Mouse (Mus musculus) liver, embryonic 11.5 days (tissue): ENCODE results near the gene Nfix. TPM values are rescaled to one million over a fixed set of nuclear protein-coding genes. Genes with fewer than 3 reads are reported as not detected.

Source experiments
- ATAC-seq: fragments of 200-750 bp; cut with Nextera tagmentation; replicated peaks from 2 replicates; pipeline ENCODE4 v1.8.0; 2017; ENCODE audit warnings: moderate number of reproducible peaks, mild to moderate bottlenecking, moderate TSS enrichment, moderate library complexity; ENCODE audit not compliant: low FRiP score
- DNase-seq: peaks from one replicate; pipeline ENCODE4 v3.0.0-alpha.2; 2017; ENCODE audit warnings: low spot score
- H3K27ac ChIP-seq: fragments of 300-500 bp; sonication (generic); 2 replicates; pipeline ENCODE4 v1.5.1; 2014; ENCODE audit warnings: mild to moderate bottlenecking, low read depth, low read length, control low read depth
- H3K27me3 ChIP-seq: fragments of 300-500 bp; sonication (generic); replicated peaks from 2 replicates; pipeline ENCODE4 v1.6.1; 2014; ENCODE audit warnings: low read length, mixed read lengths; ENCODE audit not compliant: control insufficient read depth, insufficient read depth
- H3K36me3 ChIP-seq: fragments of 300-500 bp; sonication (generic); 2 replicates; pipeline ENCODE4 v1.6.1; 2014; ENCODE audit warnings: mild to moderate bottlenecking, low read length, moderate library complexity, mixed read lengths; ENCODE audit not compliant: control insufficient read depth, insufficient read depth
- H3K4me1 ChIP-seq: fragments of 300-500 bp; sonication (generic); replicated peaks from 2 replicates; pipeline ENCODE4 v1.6.1; 2014; ENCODE audit warnings: low read length, mixed read lengths; ENCODE audit not compliant: control insufficient read depth, insufficient read depth
- H3K4me2 ChIP-seq: fragments of 300-500 bp; sonication (generic); 2 replicates; pipeline ENCODE4 v1.6.1; 2014; ENCODE audit warnings: mild to moderate bottlenecking, control low read depth, moderate library complexity
- H3K4me3 ChIP-seq: fragments of 300-500 bp; sonication (generic); 2 replicates; pipeline ENCODE4 v1.5.1; 2014; ENCODE audit warnings: low read depth, low read length, control low read depth
- H3K9ac ChIP-seq: fragments of 300-500 bp; sonication (generic); 2 replicates; pipeline ENCODE4 v1.6.1; 2014; ENCODE audit warnings: low read depth, low read length, control low read depth
- H3K9me3 ChIP-seq: fragments of 300-500 bp; sonication (generic); 2 replicates; pipeline ENCODE4 v1.6.1; 2016; ENCODE audit warnings: low read length, inconsistent platforms, mixed read lengths; ENCODE audit not compliant: control insufficient read depth
- WGBS: fragments of 180-500 bp; shearing (Covaris S2); extraction: QIAGEN DNeasy Blood & Tissue Kit; methylation state at CpG from one replicate; pipeline ENCODE4 v1.1.7; 2014; 5-methylcytosine and 5-hydroxymethylcytosine counted together
- polyA plus RNA-seq: library from polyadenylated mRNA; unstranded; fragments of >200 nt; fragmentation: Nextera tagmentation; extraction: Ambion mirVana; gene quantifications from 2 replicates; pipeline ENCODE4 v1.2.1, GENCODE M21; 2014

Gene Nfix
- polyA plus RNA-seq, 1 experiment from 2014 or later = 7.1 TPM

DNA sequence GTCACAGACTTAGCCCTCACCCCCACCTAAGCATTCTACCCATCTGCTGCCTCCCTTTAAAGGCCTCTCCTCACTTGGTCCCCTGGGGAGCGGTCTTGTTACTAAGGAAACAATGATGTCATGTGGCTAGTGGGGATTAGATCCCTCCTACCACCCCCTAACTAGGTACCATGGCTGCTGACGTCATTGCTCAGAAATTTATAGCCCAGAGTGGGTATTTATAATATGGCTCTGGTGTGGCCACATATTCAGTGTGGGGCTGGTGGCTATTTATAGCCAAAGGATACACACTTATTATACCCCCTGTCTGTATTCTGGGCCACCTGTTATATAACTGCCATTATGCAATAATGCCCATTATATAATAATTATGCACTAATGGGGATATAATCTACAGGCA lies 39.2 kb downstream of the Nfix start:
- H3K36me3 ChIP-seq = no peaks in the 10 kb centered on the region
- no peaks in the 10 kb centered on the region for H3K9me3 ChIP-seq
- peaks cover 41% of the 10 kb centered on the region for H3K27me3 ChIP-seq
- H3K4me1 ChIP-seq = 0 out of 2 replicates have a peak, but pooled peaks cover 3% of the 10 kb centered on the region
- H3K4me3 ChIP-seq = no peak overlapping the region
- no peak overlapping the region for H3K9ac ChIP-seq
- no peak overlapping the region for H3K4me2 ChIP-seq
- WGBS = 58% methylated on average over 2 of the region's 2 CpGs
- ATAC-seq = no peak
- DNase-seq = no peak
- no peak overlapping the region for H3K27ac ChIP-seq

DNA sequence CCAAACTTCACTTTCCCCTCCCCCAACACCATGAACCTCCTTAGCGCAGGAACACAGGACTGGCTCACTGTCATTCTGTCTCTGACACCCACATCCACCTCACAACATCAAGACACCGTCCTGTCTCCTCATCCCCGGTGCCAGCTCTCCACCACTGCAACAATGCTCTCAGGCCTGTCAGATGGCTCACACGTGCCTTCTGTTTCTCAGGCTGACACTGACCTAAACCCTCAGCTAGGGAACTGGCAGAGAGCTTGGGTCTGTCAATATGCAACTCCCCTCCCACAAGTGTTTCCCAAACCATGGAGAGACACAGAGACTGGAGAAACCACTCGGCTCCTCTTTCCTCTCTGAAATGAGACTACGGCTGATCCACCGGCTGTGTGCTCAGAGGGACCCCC lies 39.7 kb downstream of the Nfix start:
- DNase-seq (no peak), ATAC-seq (no peak)
- Histone ChIP-seq H3K9me3 (no peaks in the 10 kb centered on the region), H3K4me2 (no peak overlapping the region), H3K36me3 (no peaks in the 10 kb centered on the region), H3K27me3 (peaks cover 38% of the 10 kb centered on the region), H3K9ac (no peak overlapping the region), H3K4me3 (no peak overlapping the region), H3K4me1 (0 out of 2 replicates have a peak, but pooled peaks cover 3% of the 10 kb centered on the region), H3K27ac (no peak overlapping the region)
- 53% methylated on average over 7 of the region's 7 CpGs for WGBS

DNA sequence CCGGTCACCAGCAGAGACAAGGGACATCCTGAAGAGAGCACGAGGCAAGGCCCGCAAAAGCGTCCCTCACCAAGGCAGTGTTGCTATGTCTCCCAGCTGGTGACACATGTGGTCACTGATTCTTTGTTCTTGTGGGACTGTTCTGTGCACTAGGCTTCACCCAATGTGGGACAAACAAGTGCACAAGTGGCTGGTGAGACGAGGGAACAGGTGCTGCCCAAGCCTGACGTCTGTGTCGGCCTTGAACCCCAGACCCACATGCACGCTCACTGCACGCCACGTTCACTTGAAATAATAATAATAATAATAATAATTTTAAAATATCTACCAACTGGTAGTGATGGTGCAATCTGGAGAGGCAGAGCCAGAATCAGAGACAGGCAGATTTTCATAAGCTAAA lies 40.4 kb downstream of the Nfix start:
- DNase-seq (no peak), ATAC-seq (no peak)
- Histone ChIP-seq H3K4me3 (no peak overlapping the region), H3K27me3 (peaks cover 31% of the 10 kb centered on the region), H3K36me3 (no peaks in the 10 kb centered on the region), H3K9me3 (no peaks in the 10 kb centered on the region), H3K27ac (no peak overlapping the region), H3K4me2 (no peak overlapping the region), H3K4me1 (0 out of 2 replicates have a peak, but pooled peaks cover 3% of the 10 kb centered on the region), H3K9ac (no peak overlapping the region)
- WGBS = 88% methylated on average over 10 of the region's 10 CpGs

DNA sequence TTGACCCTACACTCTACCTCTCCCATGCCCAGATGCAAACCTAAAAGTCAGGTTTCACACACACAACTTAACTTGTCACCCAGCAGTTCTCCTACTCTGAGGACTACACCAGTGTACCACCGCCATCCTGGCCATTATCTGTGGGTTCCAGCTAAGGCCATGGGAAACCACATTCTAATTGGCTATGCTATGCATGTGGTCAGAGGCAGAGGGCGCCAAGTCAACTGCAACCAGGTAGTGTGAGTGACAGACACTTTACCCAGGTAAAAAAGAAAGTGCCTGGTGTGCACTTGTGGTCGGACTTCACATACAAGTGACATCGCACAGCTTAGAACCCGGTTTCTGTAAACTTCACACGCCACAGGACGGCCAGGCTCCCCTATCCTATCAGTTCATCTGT lies 41.0 kb downstream of the Nfix start:
- H3K36me3 ChIP-seq = no peaks in the 10 kb centered on the region
- WGBS = 57% methylated on average over 7 of the region's 7 CpGs
- H3K4me3 ChIP-seq = no peak overlapping the region
- peak; percentile 53 for ATAC-seq
- DNase-seq = no peak
- H3K27me3 ChIP-seq = peaks cover 25% of the 10 kb centered on the region
- H3K4me2 ChIP-seq = no peak overlapping the region
- H3K4me1 ChIP-seq = 0 out of 2 replicates have a peak, but pooled peaks cover 3% of the 10 kb centered on the region
- H3K27ac ChIP-seq = no peak overlapping the region
- no peak overlapping the region for H3K9ac ChIP-seq
- no peaks in the 10 kb centered on the region for H3K9me3 ChIP-seq

DNA sequence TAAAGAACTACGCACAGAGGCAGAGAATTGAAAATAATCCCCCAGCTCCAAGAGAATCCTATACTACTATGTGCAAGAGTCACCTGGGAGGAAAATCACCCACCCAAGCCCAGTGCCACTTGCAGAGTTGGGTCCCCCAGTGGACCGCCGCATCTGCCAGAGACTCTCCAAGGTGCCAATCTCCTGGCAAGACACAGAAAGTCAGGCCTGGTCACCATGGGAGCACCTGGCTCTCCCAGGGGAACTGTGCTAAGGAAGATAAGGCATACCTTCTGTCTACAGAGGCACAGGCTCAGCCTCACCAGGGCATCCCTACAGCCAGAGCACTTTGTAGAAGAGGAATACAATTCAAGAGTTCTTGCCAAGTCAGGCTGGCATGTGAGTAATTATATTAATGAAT lies 41.8 kb downstream of the Nfix start:
- 92% methylated on average over 3 of the region's 3 CpGs for WGBS
- H3K4me1 ChIP-seq = 0 out of 2 replicates have a peak, but pooled peaks cover 3% of the 10 kb centered on the region
- no peak overlapping the region for H3K9ac ChIP-seq
- no peak overlapping the region for H3K4me2 ChIP-seq
- H3K4me3 ChIP-seq = no peak overlapping the region
- ATAC-seq = no peak
- no peaks in the 10 kb centered on the region for H3K9me3 ChIP-seq
- no peaks in the 10 kb centered on the region for H3K36me3 ChIP-seq
- H3K27ac ChIP-seq = no peak overlapping the region
- H3K27me3 ChIP-seq = peaks cover 20% of the 10 kb centered on the region
- no peak for DNase-seq

DNA sequence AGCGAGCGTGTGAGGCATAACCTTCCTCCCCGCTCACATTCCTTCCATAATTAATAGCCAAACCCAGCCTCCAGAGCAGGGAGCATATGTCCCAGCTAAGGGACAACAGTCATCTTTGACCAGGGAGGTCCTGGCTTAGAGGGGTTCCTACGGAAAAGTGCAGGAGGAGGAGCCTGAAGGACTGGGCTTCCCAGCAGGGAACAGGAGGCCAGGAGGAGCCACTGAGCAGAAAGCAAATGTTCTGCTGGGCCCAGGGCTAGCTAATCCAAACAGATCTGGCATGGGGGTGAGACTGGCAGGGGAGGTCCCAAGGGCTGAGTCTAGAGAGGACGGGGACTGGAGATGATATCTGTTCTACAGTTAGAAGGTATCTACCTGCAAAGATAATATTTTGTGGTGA lies 42.6 kb downstream of the Nfix start:
- no peak overlapping the region for H3K4me3 ChIP-seq
- ATAC-seq (no peak), DNase-seq (no peak)
- no peak overlapping the region for H3K4me2 ChIP-seq
- 58% methylated on average over 5 of the region's 5 CpGs for whole genome bisulfite sequencing
- peaks cover 6% of the 10 kb centered on the region; the same call in 1 of the 2 replicates for H3K4me1 ChIP-seq
- peaks cover 24% of the 10 kb centered on the region for H3K27me3 ChIP-seq
- no peak overlapping the region for H3K9ac ChIP-seq
- H3K27ac ChIP-seq = no peak overlapping the region
- H3K36me3 ChIP-seq = no peaks in the 10 kb centered on the region
- no peaks in the 10 kb centered on the region for H3K9me3 ChIP-seq

DNA sequence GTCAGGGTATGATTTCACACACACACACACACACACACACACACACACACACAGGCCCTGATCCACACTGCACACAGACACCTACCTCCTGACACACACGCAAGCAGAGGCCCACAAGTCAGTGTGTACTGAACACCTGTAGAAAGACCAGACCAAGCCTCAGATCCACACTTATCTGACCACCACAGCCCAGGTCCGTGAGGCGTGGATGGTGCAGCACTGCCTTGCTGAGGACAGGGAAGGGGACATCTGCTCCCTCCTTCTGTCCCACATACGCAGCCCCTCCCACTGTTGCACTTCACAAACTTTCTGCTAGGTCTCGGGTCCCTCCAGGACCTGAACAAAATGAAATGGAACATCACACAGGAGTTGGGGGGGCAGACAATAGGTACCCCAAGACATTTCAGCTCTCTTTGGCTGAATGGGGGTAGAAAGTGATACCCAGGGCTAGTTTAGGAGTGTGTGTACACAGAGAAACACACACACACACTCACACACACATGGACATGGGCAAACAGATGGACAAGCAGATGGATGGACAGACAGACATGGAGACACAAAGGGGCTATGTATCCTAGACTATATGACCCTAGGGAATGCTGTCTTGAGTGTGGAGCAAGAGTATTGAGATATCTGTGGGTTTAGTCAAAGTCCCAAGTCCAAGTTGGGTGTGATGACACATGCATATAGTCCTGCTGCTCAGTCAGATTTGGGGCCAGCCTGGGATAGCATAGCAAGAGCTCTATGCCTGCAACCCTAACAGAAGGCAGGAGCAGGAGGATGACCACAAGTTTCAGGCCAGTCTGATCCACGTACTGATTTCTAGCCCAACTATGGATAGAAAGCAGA lies 47.2 kb downstream of the Nfix start:
- H3K4me2 ChIP-seq = no peak overlapping the region
- peaks cover 9% of the 10 kb centered on the region for H3K4me1 ChIP-seq
- H3K4me3 ChIP-seq = no peak overlapping the region
- no peak overlapping the region for H3K9ac ChIP-seq
- no peaks in the 10 kb centered on the region for H3K36me3 ChIP-seq
- H3K27ac ChIP-seq = no peak overlapping the region
- H3K27me3 ChIP-seq = peaks cover 25% of the 10 kb centered on the region
- no peaks in the 10 kb centered on the region for H3K9me3 ChIP-seq
- 63% methylated on average over 6 of the region's 6 CpGs for WGBS
- DNase-seq (no peak), ATAC-seq (peak; percentile 36; the same call in 1 of the 2 replicates)

DNA sequence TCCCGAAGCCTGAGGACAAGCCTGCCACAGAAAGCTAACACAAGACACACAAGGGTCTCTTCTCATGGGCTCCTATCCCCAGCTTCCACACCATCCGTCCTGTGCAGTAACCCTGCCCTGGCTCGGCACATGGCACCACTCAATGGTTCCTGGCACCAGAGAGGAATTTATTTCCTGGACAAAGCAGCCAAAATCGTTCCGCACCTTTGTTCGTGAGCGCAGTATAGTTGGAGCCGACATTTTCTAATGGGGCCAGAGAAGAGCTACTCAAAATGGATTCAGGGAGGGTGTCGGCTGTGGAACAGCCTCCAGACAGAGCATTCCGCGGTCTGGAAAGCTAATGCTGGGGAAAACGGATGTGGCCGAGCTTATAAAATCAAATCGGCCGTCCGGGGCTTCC lies 50.6 kb downstream of the Nfix start:
- Histone ChIP-seq H3K4me1 (peaks cover 20% of the 10 kb centered on the region), H3K4me2 (no peak overlapping the region), H3K27ac (no peak overlapping the region), H3K9me3 (no peaks in the 10 kb centered on the region), H3K36me3 (no peaks in the 10 kb centered on the region), H3K27me3 (peaks cover 49% of the 10 kb centered on the region), H3K9ac (no peak overlapping the region), H3K4me3 (no peak overlapping the region)
- no peak for ATAC-seq
- 79% methylated on average over 16 of the region's 16 CpGs for WGBS
- no peak for DNase-seq
